Mouse (Mus musculus): Measurements from ENCODE around the gene Fam71f2.

The Fam71f2 gene

DNA sequence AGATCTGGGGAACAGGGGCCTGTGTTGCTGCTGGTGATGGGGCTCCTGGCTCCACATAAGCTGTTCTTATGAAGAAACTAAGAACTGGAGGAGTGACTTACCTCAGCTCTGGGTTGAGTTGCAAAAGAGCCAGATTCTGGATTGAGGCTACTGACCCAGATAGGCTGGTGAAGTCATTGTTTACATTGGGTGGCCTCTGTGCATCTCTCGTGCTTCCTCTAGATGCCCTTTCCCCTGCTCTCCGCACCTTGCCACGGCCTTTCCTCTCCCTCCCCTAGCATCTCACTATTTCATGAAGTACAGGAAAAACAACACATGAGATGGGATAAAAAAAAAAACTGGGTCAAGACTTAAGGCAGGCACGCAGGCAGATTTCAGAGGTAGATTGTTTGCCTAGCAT, 12.5 kb upstream of the Fam71f2 start:
- Histone ChIP-seq H3K4me3 (replicated peaks; ENCODE audit: low read length) (no peak overlapping the region), H3K36me3 (ENCODE audit: insufficient read depth, low read length) (no peaks in the 10 kb centered on the region), H3K9me3 (ENCODE audit: low read length) (no peaks in the 10 kb centered on the region), H3K27me3 (ENCODE audit: insufficient read depth, low read length) (peaks cover 27% of the 10 kb centered on the region), H3K4me1 (replicated peaks; ENCODE audit: low read depth, low read length) (peaks cover 9% of the 10 kb centered on the region)
- TF ChIP-seq POU5F1 (IDR thresholded peaks at IDR 0.05; ENCODE audit: borderline replicate concordance, low read length) = no peak
- TF ChIP-seq CTCF (conservative IDR thresholded peaks at IDR 0.05; ENCODE audit: low read length) = no peak
- no peak for TF ChIP-seq NANOG (IDR thresholded peaks at IDR 0.05; ENCODE audit: borderline replicate concordance, low read length)

- Histone ChIP-seq H3K36me3 (ENCODE audit: insufficient read depth, low read length) (peaks cover 3% of the 10 kb centered on the region; the same call in 1 of the 2 replicates), H3K4me3 (replicated peaks; ENCODE audit: low read length) (no peak overlapping the region), H3K4me1 (replicated peaks; ENCODE audit: low read depth, low read length) (peaks cover 22% of the 10 kb centered on the region), H3K27me3 (ENCODE audit: insufficient read depth, low read length) (peaks cover 22% of the 10 kb centered on the region), H3K9me3 (ENCODE audit: low read length) (no peaks in the 10 kb centered on the region)
- TF ChIP-seq NANOG (IDR thresholded peaks at IDR 0.05; ENCODE audit: borderline replicate concordance, low read length) (no peak), CTCF (conservative IDR thresholded peaks at IDR 0.05; ENCODE audit: low read length) (no peak), POU5F1 (IDR thresholded peaks at IDR 0.05; ENCODE audit: borderline replicate concordance, low read length) (no peak)
Measured at GRCm38 (mm10) chr6:29269006-29269668, 10.3 kb upstream of the Fam71f2 start.

GRCm38 (mm10) chr6:29270961-29271360, 8.4 kb upstream of the Fam71f2 start:
- Histone ChIP-seq H3K4me1 (replicated peaks; ENCODE audit: low read depth, low read length) (peaks cover 31% of the 10 kb centered on the region), H3K9me3 (ENCODE audit: low read length) (no peaks in the 10 kb centered on the region), H3K4me3 (replicated peaks; ENCODE audit: low read length) (no peak overlapping the region), H3K36me3 (ENCODE audit: insufficient read depth, low read length) (peaks cover 21% of the 10 kb centered on the region), H3K27me3 (ENCODE audit: insufficient read depth, low read length) (peaks cover 15% of the 10 kb centered on the region)
- TF ChIP-seq NANOG (IDR thresholded peaks at IDR 0.05; ENCODE audit: borderline replicate concordance, low read length) (no peak), CTCF (conservative IDR thresholded peaks at IDR 0.05; ENCODE audit: low read length) (no peak), POU5F1 (IDR thresholded peaks at IDR 0.05; ENCODE audit: borderline replicate concordance, low read length) (no peak)

DNA sequence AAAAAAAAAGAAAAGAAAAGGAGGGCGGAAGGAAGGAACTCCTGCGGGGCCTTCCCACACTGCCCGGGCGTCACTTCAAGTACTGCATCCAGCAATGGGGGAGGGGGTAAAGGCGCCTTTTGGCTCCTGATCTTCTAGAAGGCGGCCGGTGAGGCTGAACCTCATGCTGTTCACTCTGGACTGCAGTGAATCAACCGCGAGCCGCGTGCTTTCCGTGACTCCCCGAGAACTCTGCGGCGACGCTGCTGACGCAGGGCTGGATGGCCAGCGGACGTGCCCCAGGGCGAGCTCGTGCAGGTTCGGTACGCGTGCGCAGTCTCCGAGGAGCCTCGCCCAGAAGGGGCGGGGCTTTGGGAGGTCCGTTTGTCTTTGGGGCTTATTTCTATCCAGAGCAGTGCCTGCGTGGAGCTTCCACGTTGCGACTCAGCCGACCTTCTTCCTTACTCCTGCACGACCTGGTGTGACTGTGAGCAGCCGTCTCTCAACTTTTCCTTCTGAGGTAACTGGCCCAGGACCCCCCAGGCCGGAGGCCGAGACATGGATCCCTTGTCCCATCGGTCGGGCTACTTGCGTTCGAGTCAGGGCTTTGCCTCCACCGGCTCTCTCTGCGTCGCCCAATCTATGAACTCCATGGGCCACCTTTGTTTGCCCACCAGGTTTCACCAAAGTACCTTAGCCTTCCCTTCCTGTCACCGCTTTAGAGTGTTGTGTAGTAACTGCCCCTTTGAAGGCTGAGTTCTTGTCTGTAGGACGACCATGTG, 6.9 kb upstream of the Fam71f2 start, which contains the start of gene Hilpda:
TSS of gene Hilpda (plus strand) at position 177 of the 761 bp plus-strand sequence.
- H3K9me3 ChIP-seq (ENCODE audit: low read length) = no peaks in the 10 kb centered on the region
- H3K27me3 ChIP-seq (ENCODE audit: insufficient read depth, low read length) = peaks cover 11% of the 10 kb centered on the region
- TF ChIP-seq NANOG (IDR thresholded peaks at IDR 0.05; ENCODE audit: borderline replicate concordance, low read length) = no peak
- no peak for TF ChIP-seq CTCF (conservative IDR thresholded peaks at IDR 0.05; ENCODE audit: low read length)
- TF ChIP-seq POU5F1 (IDR thresholded peaks at IDR 0.05; ENCODE audit: borderline replicate concordance, low read length) = no peak
- H3K4me3 ChIP-seq (replicated peaks; ENCODE audit: low read length) = peak within 1 kb of the TSS; percentile 87
- peaks cover 31% of the 10 kb centered on the region for H3K4me1 ChIP-seq (replicated peaks; ENCODE audit: low read depth, low read length)
- peaks cover 26% of the 10 kb centered on the region for H3K36me3 ChIP-seq (ENCODE audit: insufficient read depth, low read length)

GRCm38 (mm10) chr6:29276746-29277145, 2.6 kb upstream of the Fam71f2 start:
- peaks cover 35% of the 10 kb centered on the region for H3K4me1 ChIP-seq (replicated peaks; ENCODE audit: low read depth, low read length)
- TF ChIP-seq CTCF (conservative IDR thresholded peaks at IDR 0.05; ENCODE audit: low read length) (no peak), NANOG (IDR thresholded peaks at IDR 0.05; ENCODE audit: borderline replicate concordance, low read length) (no peak), POU5F1 (IDR thresholded peaks at IDR 0.05; ENCODE audit: borderline replicate concordance, low read length) (no peak)
- no peaks in the 10 kb centered on the region for H3K27me3 ChIP-seq (ENCODE audit: insufficient read depth, low read length)
- no peaks in the 10 kb centered on the region for H3K9me3 ChIP-seq (ENCODE audit: low read length)
- H3K4me3 ChIP-seq (replicated peaks; ENCODE audit: low read length) = no peak overlapping the region
- H3K36me3 ChIP-seq (ENCODE audit: insufficient read depth, low read length) = peaks cover 26% of the 10 kb centered on the region

DNA sequence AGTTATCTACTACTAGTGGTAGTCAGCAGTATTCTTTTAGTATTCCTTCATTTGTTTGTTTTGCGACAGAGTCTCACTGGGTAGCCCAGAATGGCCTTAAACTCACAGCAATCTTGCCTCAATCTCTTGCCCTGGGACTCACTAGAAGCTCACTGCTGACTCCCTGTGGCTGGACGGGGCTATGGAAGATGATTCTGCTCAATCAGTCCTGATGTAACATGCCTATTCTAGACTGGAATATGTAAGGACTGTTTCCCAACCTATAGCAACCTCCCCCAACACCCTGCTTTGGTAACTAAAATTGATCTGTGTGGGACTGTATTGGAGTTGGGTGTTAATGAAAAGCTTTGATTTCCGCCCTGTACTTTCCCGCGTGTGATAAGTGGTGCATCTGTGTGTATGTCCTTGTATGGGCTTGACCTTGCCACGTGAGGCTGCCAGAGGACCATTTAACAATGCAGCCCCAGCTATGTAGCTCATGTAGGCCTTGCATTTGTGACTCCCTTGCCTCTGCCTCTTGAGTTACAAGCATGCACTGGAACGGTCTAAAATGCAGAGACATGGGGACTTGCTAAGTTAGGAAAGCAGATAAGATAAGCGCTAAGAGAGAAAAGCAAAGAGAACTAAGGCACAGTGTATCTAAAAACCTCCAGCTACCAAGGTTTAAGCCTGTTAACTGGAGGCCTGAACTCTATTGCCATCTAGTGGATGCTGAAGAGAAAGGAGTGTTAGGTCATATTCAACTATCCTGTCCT, 703 bp upstream of the Fam71f2 start:
- no peak overlapping the region for H3K4me3 ChIP-seq (replicated peaks; ENCODE audit: low read length)
- H3K4me1 ChIP-seq (replicated peaks; ENCODE audit: low read depth, low read length) = peaks cover 28% of the 10 kb centered on the region
- no peak for TF ChIP-seq POU5F1 (IDR thresholded peaks at IDR 0.05; ENCODE audit: borderline replicate concordance, low read length)
- peak; percentile 53 for TF ChIP-seq CTCF (conservative IDR thresholded peaks at IDR 0.05; ENCODE audit: low read length)
- no peak for TF ChIP-seq NANOG (IDR thresholded peaks at IDR 0.05; ENCODE audit: borderline replicate concordance, low read length)

GRCm38 (mm10) chr6:29280671-29281070, 1.3 kb downstream of the Fam71f2 start:
- H3K36me3 ChIP-seq (ENCODE audit: insufficient read depth, low read length) = peaks cover 8% of the 10 kb centered on the region; the same call in 1 of the 2 replicates
- peaks cover 15% of the 10 kb centered on the region for H3K4me1 ChIP-seq (replicated peaks; ENCODE audit: low read depth, low read length)
- H3K9me3 ChIP-seq (ENCODE audit: low read length) = no peaks in the 10 kb centered on the region
- H3K27me3 ChIP-seq (ENCODE audit: insufficient read depth, low read length) = no peaks in the 10 kb centered on the region
- no peak overlapping the region for H3K4me3 ChIP-seq (replicated peaks; ENCODE audit: low read length)
- TF ChIP-seq POU5F1 (IDR thresholded peaks at IDR 0.05; ENCODE audit: borderline replicate concordance, low read length) (no peak), NANOG (IDR thresholded peaks at IDR 0.05; ENCODE audit: borderline replicate concordance, low read length) (no peak), CTCF (conservative IDR thresholded peaks at IDR 0.05; ENCODE audit: low read length) (no peak)

More for the DNA sequence above, 703 bp upstream of the Fam71f2 start:
- Histone ChIP-seq H3K36me3 (ENCODE audit: insufficient read depth, low read length) (peaks cover 26% of the 10 kb centered on the region), H3K27me3 (ENCODE audit: insufficient read depth, low read length) (no peaks in the 10 kb centered on the region), H3K9me3 (ENCODE audit: low read length) (no peaks in the 10 kb centered on the region)

GRCm38 (mm10) chr6:29286870-29287269, 7.5 kb downstream of the Fam71f2 start:
- Histone ChIP-seq H3K4me1 (replicated peaks; ENCODE audit: low read depth, low read length) (0 out of 2 replicates have a peak, but pooled peaks cover 10% of the 10 kb centered on the region), H3K4me3 (replicated peaks; ENCODE audit: low read length) (no peak overlapping the region), H3K27me3 (ENCODE audit: insufficient read depth, low read length) (peaks cover 28% of the 10 kb centered on the region), H3K36me3 (ENCODE audit: insufficient read depth, low read length) (no peaks in the 10 kb centered on the region), H3K9me3 (ENCODE audit: low read length) (no peaks in the 10 kb centered on the region)
- TF ChIP-seq POU5F1 (IDR thresholded peaks at IDR 0.05; ENCODE audit: borderline replicate concordance, low read length) (no peak), CTCF (conservative IDR thresholded peaks at IDR 0.05; ENCODE audit: low read length) (no peak), NANOG (IDR thresholded peaks at IDR 0.05; ENCODE audit: borderline replicate concordance, low read length) (no peak)
